Mouse (Mus musculus): ENCODE results near the gene Hmgb1. TPM values are rescaled to one million over a fixed set of nuclear protein-coding genes. Genes with fewer than 3 reads are reported as not detected.
A peak's percentile ranks its signal among the peaks of the same experiment; 100 is the strongest.
"Not testable (repeated sequence)": the region's sequence is repeated elsewhere in the genome, so short reads cannot be mapped to it uniquely, and the experiment has no call there.

The Hmgb1 gene
- polyA plus RNA-seq, 1 experiment from 2014 or later = 1,384 TPM

DNA sequence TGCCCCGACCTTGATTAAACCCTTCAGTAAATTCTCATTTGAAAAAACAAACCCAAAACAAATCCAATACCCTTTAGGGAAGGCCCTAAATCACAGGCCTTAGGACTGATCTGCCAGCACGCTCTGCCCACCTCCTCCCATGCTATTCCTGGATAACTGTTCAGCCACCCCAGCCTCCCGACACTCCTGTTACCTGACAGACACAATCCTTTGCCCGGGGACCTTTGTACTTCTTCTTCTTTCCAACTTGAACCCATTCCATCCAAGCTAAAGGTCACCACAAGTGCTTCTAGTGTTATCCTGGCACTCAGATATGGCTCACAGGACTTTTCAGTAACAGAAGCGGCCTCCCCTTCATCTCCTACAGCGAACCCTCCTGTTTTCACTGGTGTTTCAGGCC is 25.3 kb downstream of the Hmgb1 start:
- no peak overlapping the region for H3K9ac ChIP-seq (replicated peaks; ENCODE audit: low read length)
- no peak overlapping the region for H3K4me2 ChIP-seq (replicated peaks; ENCODE audit: low read depth, low read length)
- no peak for ATAC-seq (ENCODE audit: low FRiP score, low TSS enrichment)
- H3K4me1 ChIP-seq (ENCODE audit: insufficient read depth, low read length) = no peaks in the 10 kb centered on the region
- no peaks in the 10 kb centered on the region for H3K9me3 ChIP-seq (ENCODE audit: low read length)
- no peaks in the 10 kb centered on the region for H3K27me3 ChIP-seq (ENCODE audit: insufficient read depth, low read length)
- no peaks in the 10 kb centered on the region for H3K36me3 ChIP-seq (ENCODE audit: insufficient read depth, low read length)
- no peak overlapping the region for H3K4me3 ChIP-seq (ENCODE audit: low read length)
- H3K27ac ChIP-seq (ENCODE audit: low read length) = no peak overlapping the region
- 81% methylated on average over 6 of the region's 6 CpGs for WGBS

DNA sequence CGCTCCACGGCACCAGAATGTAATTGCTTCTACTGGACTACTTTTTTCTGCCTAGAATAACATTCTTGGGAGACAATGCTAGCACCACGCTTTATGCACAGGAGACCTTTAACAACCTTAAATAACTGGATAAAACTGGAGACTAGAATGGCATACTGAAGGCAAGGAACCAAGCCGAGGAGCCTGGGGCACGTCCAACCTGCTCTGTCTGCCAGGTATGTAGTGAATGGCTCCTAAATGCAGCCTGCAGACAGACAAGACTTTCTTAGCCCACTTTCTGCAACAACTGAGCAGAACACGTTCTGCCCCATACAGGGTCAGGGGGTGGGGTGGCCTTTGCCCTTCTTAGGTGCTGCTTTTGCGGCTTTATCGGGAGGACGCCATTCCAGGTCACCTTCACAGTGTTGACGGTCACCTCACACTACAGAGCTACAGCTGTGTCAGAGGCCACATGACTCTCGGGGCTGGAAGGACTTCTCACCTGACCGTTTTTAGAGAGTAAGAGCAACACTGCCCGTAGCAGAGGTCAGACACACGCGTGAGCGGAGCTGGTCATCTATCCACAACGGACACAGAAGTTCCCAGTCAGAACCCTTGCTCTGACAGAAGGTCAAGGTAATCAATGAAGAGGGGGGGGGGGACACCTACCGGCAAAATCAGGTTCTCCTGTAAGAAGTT is 27.3 kb downstream of the Hmgb1 start:
- Histone ChIP-seq H3K36me3 (ENCODE audit: insufficient read depth, low read length) (no peaks in the 10 kb centered on the region), H3K27me3 (ENCODE audit: insufficient read depth, low read length) (no peaks in the 10 kb centered on the region), H3K4me3 (ENCODE audit: low read length) (no peak overlapping the region), H3K9me3 (ENCODE audit: low read length) (no peaks in the 10 kb centered on the region), H3K4me2 (replicated peaks; ENCODE audit: low read depth, low read length) (no peak overlapping the region), H3K9ac (replicated peaks; ENCODE audit: low read length) (no peak overlapping the region), H3K27ac (ENCODE audit: low read length) (no peak overlapping the region), H3K4me1 (ENCODE audit: insufficient read depth, low read length) (peaks cover 5% of the 10 kb centered on the region)
- WGBS = 67% methylated on average over 18 of the region's 18 CpGs
- ATAC-seq (ENCODE audit: low FRiP score, low TSS enrichment) = no peak

DNA sequence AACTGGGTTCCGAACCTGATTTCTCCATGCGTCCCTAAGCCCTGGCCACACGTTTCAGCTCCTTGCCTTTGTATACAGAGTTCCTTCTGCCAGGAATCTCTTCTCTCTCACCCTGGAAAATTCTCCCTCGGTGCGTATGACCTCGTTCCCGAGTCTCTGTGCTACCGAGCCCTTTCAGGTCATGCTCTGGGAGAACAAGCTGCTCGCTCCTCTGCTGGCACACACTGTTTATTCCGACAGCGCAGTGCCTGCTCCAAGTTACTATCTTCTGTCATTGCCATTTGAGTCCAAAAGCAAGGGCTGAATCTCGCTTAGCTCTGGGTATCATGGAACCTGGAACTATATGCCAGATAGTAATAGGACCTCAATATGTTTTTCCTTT is 31.5 kb downstream of the Hmgb1 start:
- Histone ChIP-seq H3K27ac (ENCODE audit: low read length) (peak overlapping the region; percentile 21), H3K9me3 (ENCODE audit: low read length) (no peaks in the 10 kb centered on the region)
- WGBS = 27% methylated on average over 12 of the region's 12 CpGs

DNA sequence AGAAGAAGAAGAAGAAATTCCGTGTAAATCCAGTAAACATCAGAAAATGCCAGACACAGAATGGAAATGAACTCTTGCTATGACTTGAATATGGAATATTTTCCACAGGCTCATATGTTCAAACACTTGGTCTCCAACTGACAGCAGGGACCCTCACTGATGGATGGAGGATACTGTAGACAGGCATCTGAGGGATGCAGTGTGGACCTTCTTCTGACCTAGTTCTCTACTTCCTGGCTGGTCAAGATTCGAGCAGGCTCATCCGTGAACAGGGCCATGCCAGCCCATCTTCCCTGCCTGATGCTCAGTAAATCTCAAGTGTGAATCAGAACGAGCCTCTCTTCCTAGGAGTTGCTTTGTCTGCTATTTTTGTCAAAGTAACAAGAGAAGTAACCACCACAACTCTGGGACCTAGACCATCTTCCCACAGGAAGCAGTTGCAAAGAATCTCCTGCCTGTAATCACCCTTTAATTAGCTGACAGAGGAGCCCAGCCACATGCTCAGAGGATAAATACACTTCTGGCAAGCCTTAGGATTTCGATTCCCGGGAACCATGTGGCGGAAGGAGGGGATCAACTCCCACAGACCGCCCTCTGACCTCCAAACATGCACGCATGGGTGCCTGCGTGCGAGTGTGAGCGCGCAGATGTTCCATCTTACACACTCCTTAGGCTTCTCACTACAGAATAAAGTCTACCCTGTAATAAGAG is 32.1 kb downstream of the Hmgb1 start:
- no peak overlapping the region; the same call in 1 of the 2 replicates for H3K9ac ChIP-seq (replicated peaks; ENCODE audit: low read length)

More for the DNA sequence above, 31.5 kb downstream of the Hmgb1 start:
- peak; percentile 53 for ATAC-seq (ENCODE audit: low FRiP score, low TSS enrichment)
- no peaks in the 10 kb centered on the region for H3K36me3 ChIP-seq (ENCODE audit: insufficient read depth, low read length)
- no peaks in the 10 kb centered on the region for H3K27me3 ChIP-seq (ENCODE audit: insufficient read depth, low read length)
- H3K4me3 ChIP-seq (ENCODE audit: low read length) = no peak overlapping the region
- H3K4me2 ChIP-seq (replicated peaks; ENCODE audit: low read depth, low read length) = peak overlapping the region; percentile 32
- no peak overlapping the region; the same call in 1 of the 2 replicates for H3K9ac ChIP-seq (replicated peaks; ENCODE audit: low read length)
- H3K4me1 ChIP-seq (ENCODE audit: insufficient read depth, low read length) = peaks cover 7% of the 10 kb centered on the region

DNA sequence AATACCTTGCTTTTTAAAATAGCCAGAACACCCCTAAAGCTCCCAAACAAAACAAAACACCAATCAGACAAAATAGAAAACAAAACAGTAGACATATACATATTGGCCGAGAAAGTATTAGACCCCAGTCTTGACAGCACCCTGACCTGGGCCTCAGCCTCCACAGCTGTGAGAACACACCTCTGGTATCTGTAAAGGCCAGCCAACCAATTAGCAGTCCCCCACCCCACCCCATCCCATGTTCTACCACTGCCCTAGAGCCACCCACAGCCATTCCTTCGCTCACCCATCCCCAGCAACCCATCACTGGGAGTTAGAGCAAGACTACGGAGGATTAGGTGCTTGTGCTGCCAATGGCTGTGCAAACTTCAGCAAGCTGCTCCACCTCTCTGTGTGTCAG is 33.4 kb downstream of the Hmgb1 start:
- no peaks in the 10 kb centered on the region for H3K27me3 ChIP-seq (ENCODE audit: insufficient read depth, low read length)
- H3K9me3 ChIP-seq (ENCODE audit: low read length) = no peaks in the 10 kb centered on the region
- no peak overlapping the region for H3K4me3 ChIP-seq (ENCODE audit: low read length)
- 96% methylated on average over 3 of the region's 3 CpGs for WGBS
- peaks cover 7% of the 10 kb centered on the region for H3K4me1 ChIP-seq (ENCODE audit: insufficient read depth, low read length)
- H3K4me2 ChIP-seq (replicated peaks; ENCODE audit: low read depth, low read length) = no peak overlapping the region
- H3K36me3 ChIP-seq (ENCODE audit: insufficient read depth, low read length) = no peaks in the 10 kb centered on the region
- H3K27ac ChIP-seq (ENCODE audit: low read length) = no peak overlapping the region
- no peak for ATAC-seq (ENCODE audit: low FRiP score, low TSS enrichment)
- no peak overlapping the region for H3K9ac ChIP-seq (replicated peaks; ENCODE audit: low read length)

More for the DNA sequence above, 32.1 kb downstream of the Hmgb1 start:
- Histone ChIP-seq H3K4me2 (replicated peaks; ENCODE audit: low read depth, low read length) (peak overlapping the region; percentile 32), H3K9me3 (ENCODE audit: low read length) (no peaks in the 10 kb centered on the region), H3K36me3 (ENCODE audit: insufficient read depth, low read length) (no peaks in the 10 kb centered on the region), H3K27me3 (ENCODE audit: insufficient read depth, low read length) (no peaks in the 10 kb centered on the region), H3K4me3 (ENCODE audit: low read length) (no peak overlapping the region), H3K27ac (ENCODE audit: low read length) (peak overlapping the region; percentile 21), H3K4me1 (ENCODE audit: insufficient read depth, low read length) (peaks cover 7% of the 10 kb centered on the region)
- peak; percentile 81 for ATAC-seq (ENCODE audit: low FRiP score, low TSS enrichment)
- WGBS = 21% methylated on average over 13 of the region's 13 CpGs

DNA sequence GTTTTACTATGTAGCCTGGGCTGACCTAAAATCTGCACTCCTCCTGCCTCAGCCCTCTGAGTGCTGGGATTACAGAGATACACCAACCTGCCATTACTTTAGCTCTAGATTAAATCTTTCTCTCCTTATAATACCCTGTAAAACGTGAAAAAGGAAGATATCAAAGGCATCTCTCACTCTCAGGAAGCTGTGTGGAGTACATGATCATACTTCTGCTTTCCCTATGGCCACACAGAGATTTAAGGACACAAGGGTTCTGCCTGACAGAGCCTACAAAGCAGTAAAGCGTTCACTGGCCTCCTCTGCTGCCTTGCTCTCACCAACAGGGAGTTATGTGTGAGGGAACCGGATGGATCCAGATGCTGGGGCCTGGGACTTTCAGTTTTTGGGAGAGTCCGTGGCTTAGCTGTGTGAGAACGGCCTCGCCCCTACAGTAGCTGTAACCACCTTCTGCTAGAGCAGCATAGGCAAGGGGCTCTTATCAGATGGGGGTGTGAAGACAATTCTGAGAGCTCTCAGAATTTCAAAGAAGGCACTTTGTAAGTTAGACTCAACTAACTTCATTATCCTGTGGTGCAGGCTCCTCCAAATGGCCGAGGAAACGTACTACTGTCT is 36.8 kb downstream of the Hmgb1 start:
- Histone ChIP-seq H3K27ac (ENCODE audit: low read length) (no peak overlapping the region), H3K27me3 (ENCODE audit: insufficient read depth, low read length) (no peaks in the 10 kb centered on the region), H3K9ac (replicated peaks; ENCODE audit: low read length) (no peak overlapping the region), H3K4me2 (replicated peaks; ENCODE audit: low read depth, low read length) (no peak overlapping the region), H3K36me3 (ENCODE audit: insufficient read depth, low read length) (no peaks in the 10 kb centered on the region), H3K4me3 (ENCODE audit: low read length) (no peak overlapping the region), H3K4me1 (ENCODE audit: insufficient read depth, low read length) (peaks cover 6% of the 10 kb centered on the region), H3K9me3 (ENCODE audit: low read length) (no peaks in the 10 kb centered on the region)
- WGBS = 74% methylated on average over 8 of the region's 8 CpGs
- no peak for ATAC-seq (ENCODE audit: low FRiP score, low TSS enrichment)

DNA sequence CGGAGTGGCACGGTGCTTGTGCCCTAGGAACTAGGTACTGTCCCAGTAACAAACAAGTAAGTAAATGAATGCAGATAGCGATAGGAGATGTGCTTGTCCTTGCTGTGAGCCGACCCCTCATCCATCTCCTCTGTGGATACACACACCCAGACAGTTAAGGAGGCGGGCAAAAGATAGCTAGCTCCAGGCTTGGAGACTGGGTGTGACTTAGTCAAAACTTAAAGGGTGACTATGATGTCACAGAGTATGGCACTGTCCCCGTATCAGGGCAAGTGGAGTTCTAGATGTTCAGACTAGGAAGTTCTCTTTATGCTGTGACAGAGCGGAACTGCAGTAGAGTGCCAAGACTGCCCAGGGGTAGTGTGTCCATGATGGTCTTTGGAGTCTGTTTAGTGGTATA is 37.6 kb downstream of the Hmgb1 start:
- Histone ChIP-seq H3K4me3 (ENCODE audit: low read length) (no peak overlapping the region), H3K27ac (ENCODE audit: low read length) (no peak overlapping the region), H3K9me3 (ENCODE audit: low read length) (no peaks in the 10 kb centered on the region), H3K4me2 (replicated peaks; ENCODE audit: low read depth, low read length) (no peak overlapping the region), H3K9ac (replicated peaks; ENCODE audit: low read length) (no peak overlapping the region), H3K4me1 (ENCODE audit: insufficient read depth, low read length) (no peaks in the 10 kb centered on the region), H3K36me3 (ENCODE audit: insufficient read depth, low read length) (no peaks in the 10 kb centered on the region), H3K27me3 (ENCODE audit: insufficient read depth, low read length) (no peaks in the 10 kb centered on the region)
- 86% methylated on average over 7 of the region's 7 CpGs for WGBS
- no peak for ATAC-seq (ENCODE audit: low FRiP score, low TSS enrichment)

DNA sequence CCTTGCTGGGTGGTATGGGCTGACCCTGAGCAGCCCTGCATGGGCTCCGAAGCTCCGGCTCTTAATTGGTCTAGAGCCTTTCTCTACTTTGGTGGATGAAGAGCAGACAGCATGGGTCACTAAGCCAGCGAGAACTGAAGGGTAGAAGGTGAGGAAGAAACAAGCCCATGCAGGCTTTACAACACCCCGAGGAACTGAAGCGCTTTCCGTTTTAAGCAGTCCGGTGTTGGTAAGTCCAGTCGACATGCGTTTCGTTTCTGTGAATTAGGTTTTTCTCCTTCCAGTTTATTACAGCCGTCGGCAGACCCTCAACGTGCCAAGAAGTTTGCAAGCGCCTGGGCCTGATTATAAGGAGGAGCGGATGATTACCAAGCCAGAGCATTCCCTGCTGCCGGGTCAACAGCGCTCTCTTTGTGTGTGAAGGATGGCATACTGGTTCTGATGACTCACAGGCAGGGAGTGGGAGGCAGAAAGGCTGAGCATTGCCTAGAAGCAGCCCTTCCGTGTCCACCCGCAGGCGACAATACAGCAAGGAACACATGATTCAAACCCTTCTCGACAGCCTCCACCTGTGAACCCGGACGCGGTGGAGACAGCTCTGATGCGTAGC is 40.4 kb downstream of the Hmgb1 start:
- Histone ChIP-seq H3K4me3 (ENCODE audit: low read length) (no peak overlapping the region), H3K9ac (replicated peaks; ENCODE audit: low read length) (no peak overlapping the region), H3K27ac (ENCODE audit: low read length) (no peak overlapping the region; the same call in 1 of the 2 replicates), H3K9me3 (ENCODE audit: low read length) (no peaks in the 10 kb centered on the region), H3K27me3 (ENCODE audit: insufficient read depth, low read length) (no peaks in the 10 kb centered on the region), H3K4me1 (ENCODE audit: insufficient read depth, low read length) (no peaks in the 10 kb centered on the region), H3K4me2 (replicated peaks; ENCODE audit: low read depth, low read length) (no peak overlapping the region), H3K36me3 (ENCODE audit: insufficient read depth, low read length) (no peaks in the 10 kb centered on the region)
- no peak for ATAC-seq (ENCODE audit: low FRiP score, low TSS enrichment)
- WGBS = 58% methylated on average over 25 of the region's 25 CpGs

DNA sequence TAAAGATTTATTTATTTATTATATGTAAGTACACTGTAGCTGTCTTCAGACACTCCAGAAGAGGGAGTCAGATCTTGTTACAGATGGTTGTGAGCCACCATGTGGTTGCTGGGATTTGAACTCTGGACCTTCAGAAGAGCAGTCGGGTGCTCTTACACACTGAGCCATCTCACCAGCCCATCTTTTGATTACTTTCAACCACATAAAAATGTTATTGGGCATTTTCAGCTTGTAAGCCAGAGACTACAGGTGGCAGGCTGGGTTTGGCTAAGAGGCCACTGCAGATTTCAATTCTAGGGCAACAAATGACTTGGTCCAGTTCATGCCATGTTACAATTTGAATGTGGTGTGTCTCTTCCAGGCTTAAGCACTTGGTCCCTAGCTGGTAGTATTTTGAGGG is 43.1 kb downstream of the Hmgb1 start:
- not testable (repeated sequence) for H3K9ac ChIP-seq (replicated peaks; ENCODE audit: low read length); H3K4me2 ChIP-seq (replicated peaks; ENCODE audit: low read depth, low read length); H3K4me1 ChIP-seq (ENCODE audit: insufficient read depth, low read length); ATAC-seq (ENCODE audit: low FRiP score, low TSS enrichment); H3K27ac ChIP-seq (ENCODE audit: low read length); H3K4me3 ChIP-seq (ENCODE audit: low read length); H3K36me3 ChIP-seq (ENCODE audit: insufficient read depth, low read length); H3K9me3 ChIP-seq (ENCODE audit: low read length); H3K27me3 ChIP-seq (ENCODE audit: insufficient read depth, low read length)
- 100% methylated on average over 1 of the region's 1 CpGs for WGBS

Data from kidney, embryonic 16.5 days (tissue).